In genomic region chr4:106317179-106318055, GRCm38 (mm10) we compare ENCODE assay signal across 8 mouse cellular contexts. TPM values are rescaled to one million over a fixed set of nuclear protein-coding genes. Genes with fewer than 3 reads are reported as not detected.
DNase-seq lines count a peak whose midpoint lies in the region; ATAC-seq and TF ChIP-seq lines count a peak whose summit lies in the region.

No protein-coding gene starts in this region.

- peaks cover 73% of the 10 kb centered on the region for H3K79me2 ChIP-seq in C2C12 (ENCODE audit: control insufficient read depth, insufficient read depth)

- 12% methylated on average over 19 of the region's 19 CpGs for WGBS in kidney, adult 2 months
- WGBS in forebrain, embryonic 15.5 days: 12% methylated on average over 19 of the region's 19 CpGs
- 19% methylated on average over 19 of the region's 19 CpGs for WGBS in limb, embryonic 13.5 days
- 15% methylated on average over 19 of the region's 19 CpGs for WGBS in neural tube, embryonic 14.5 days

- no peaks in the 10 kb centered on the region for H3K9me3 ChIP-seq in forebrain, embryonic 15.5 days
- H3K9me3 ChIP-seq in limb, embryonic 13.5 days: no peaks in the 10 kb centered on the region
- H3K9me3 ChIP-seq in neural tube, embryonic 14.5 days (ENCODE audit: control insufficient read depth, low read length): no peaks in the 10 kb centered on the region

- H3K79me3 ChIP-seq in C2C12 (ENCODE audit: low read depth): peaks cover 62% of the 10 kb centered on the region

- peak; percentile 17; the same call in 1 of the 2 replicates for ATAC-seq in forebrain, embryonic 15.5 days (replicated peaks)
- ATAC-seq in limb, embryonic 13.5 days (ENCODE audit: low FRiP score, low read depth): 0 out of 2 replicates have a peak, but pooled peaks have one; percentile 4
- no peak for ATAC-seq in neural tube, embryonic 14.5 days (ENCODE audit: low read depth)

- H3K27ac ChIP-seq in kidney, adult 2 months (ENCODE audit: insufficient read depth, low read depth, low read length): peak overlapping the region; percentile 99
- peak overlapping the region; percentile 89 for H3K27ac ChIP-seq in forebrain, embryonic 15.5 days (replicated peaks)
- peak overlapping the region; percentile 91; the same call in 1 of the 2 replicates for H3K27ac ChIP-seq in limb, embryonic 13.5 days
- H3K27ac ChIP-seq in neural tube, embryonic 14.5 days (ENCODE audit: low read depth, low read length): peak overlapping the region; percentile 88; the same call in 1 of the 2 replicates

- H3K9ac ChIP-seq in forebrain, embryonic 15.5 days (replicated peaks): peak overlapping the region; percentile 97
- peak overlapping the region; percentile 94 for H3K9ac ChIP-seq in limb, embryonic 13.5 days
- H3K9ac ChIP-seq in neural tube, embryonic 14.5 days (replicated peaks; ENCODE audit: low read depth, low read length): peak overlapping the region; percentile 92

- no peak for TF ChIP-seq CTCF in kidney, adult 2 months (conservative IDR thresholded peaks at IDR 0.05; ENCODE audit: insufficient read depth, insufficient read length, low read depth, low read length)
- no peak for TF ChIP-seq CTCF in C2C12 (IDR thresholded peaks at IDR 0.05; ENCODE audit: control insufficient read depth, insufficient read depth, insufficient read length)

- H3K4me3 ChIP-seq in kidney, adult 2 months (ENCODE audit: insufficient read depth, low read depth, low read length): peak overlapping the region; percentile 97
- peak overlapping the region; percentile 84 for H3K4me3 ChIP-seq in C2C12 (ENCODE audit: insufficient read depth, poor library complexity, severe bottlenecking)
- H3K4me3 ChIP-seq in forebrain, embryonic 15.5 days: peak overlapping the region; percentile 95
- H3K4me3 ChIP-seq in limb, embryonic 13.5 days: peak overlapping the region; percentile 95
- peak overlapping the region; percentile 92 for H3K4me3 ChIP-seq in neural tube, embryonic 14.5 days (ENCODE audit: low read depth, low read length)

- peaks cover 17% of the 10 kb centered on the region; the same call in 1 of the 2 replicates for H3K4me1 ChIP-seq in kidney, adult 2 months (ENCODE audit: control insufficient read depth, insufficient read depth, low read length)
- H3K4me1 ChIP-seq in forebrain, embryonic 15.5 days: peaks cover 41% of the 10 kb centered on the region
- H3K4me1 ChIP-seq in limb, embryonic 13.5 days: peaks cover 46% of the 10 kb centered on the region
- H3K4me1 ChIP-seq in neural tube, embryonic 14.5 days (ENCODE audit: control insufficient read depth, insufficient read depth, low read length): peaks cover 30% of the 10 kb centered on the region

- DNase-seq in kidney, adult 2 months: peak; percentile 54
- DNase-seq in kidney, postnatal 14 days: no peak
- peak; percentile 42 for DNase-seq in c-Kit-negative CD71-positive TER-119-positive erythroid progenitor cells, embryonic 14.5 days (ENCODE audit: low read depth, low spot score)
- no peak for DNase-seq in layer of hippocampus, adult 9-10 months (ENCODE audit: low spot score)

- H3ac ChIP-seq in C2C12 (ENCODE audit: control insufficient read depth, insufficient read length, low read depth): peak overlapping the region; percentile 94

- no peaks in the 10 kb centered on the region for H3K27me3 ChIP-seq in kidney, adult 2 months (replicated peaks; ENCODE audit: control insufficient read depth, insufficient read depth, low read length)
- no peaks in the 10 kb centered on the region for H3K27me3 ChIP-seq in C2C12 (ENCODE audit: control insufficient read depth, insufficient read depth, insufficient read length)
- H3K27me3 ChIP-seq in forebrain, embryonic 15.5 days: no peaks in the 10 kb centered on the region
- no peaks in the 10 kb centered on the region for H3K27me3 ChIP-seq in limb, embryonic 13.5 days
- H3K27me3 ChIP-seq in neural tube, embryonic 14.5 days (ENCODE audit: control insufficient read depth, insufficient read depth, low read length): no peaks in the 10 kb centered on the region

- H3K36me3 ChIP-seq in kidney, adult 2 months (ENCODE audit: control insufficient read depth, insufficient read depth, low read length): no peaks in the 10 kb centered on the region
- H3K36me3 ChIP-seq in C2C12 (ENCODE audit: control insufficient read depth, insufficient read depth): peaks cover 8% of the 10 kb centered on the region
- H3K36me3 ChIP-seq in forebrain, embryonic 15.5 days: no peaks in the 10 kb centered on the region
- H3K36me3 ChIP-seq in limb, embryonic 13.5 days: no peaks in the 10 kb centered on the region
- H3K36me3 ChIP-seq in neural tube, embryonic 14.5 days (ENCODE audit: control insufficient read depth, insufficient read depth, low read length): no peaks in the 10 kb centered on the region

- no peak for TF ChIP-seq POLR2A in kidney, adult 2 months (IDR thresholded peaks at IDR 0.05; ENCODE audit: low read depth, low read length)

- H3K4me2 ChIP-seq in forebrain, embryonic 15.5 days (replicated peaks): peak overlapping the region; percentile 75
- peak overlapping the region; percentile 92 for H3K4me2 ChIP-seq in limb, embryonic 13.5 days (replicated peaks)
- H3K4me2 ChIP-seq in neural tube, embryonic 14.5 days (ENCODE audit: low read depth, low read length): peak overlapping the region; percentile 89

TF ChIP-seq in C2C12, 6 proteins besides CTCF, POLR2A, EP300 and RAD21:
- TF ChIP-seq MYOD1 (IDR thresholded peaks at IDR 0.05; ENCODE audit: control insufficient read depth, insufficient read length, low read depth) (no peak), MYOG (IDR thresholded peaks at IDR 0.05; ENCODE audit: control insufficient read depth, extremely low read depth, insufficient read length) (no peak), FOSL1 (IDR thresholded peaks at IDR 0.05; ENCODE audit: insufficient read depth, low read length, poor library complexity, severe bottlenecking) (no peak), CEBPB (IDR thresholded peaks at IDR 0.05; ENCODE audit: low read depth) (no peak), MAX (IDR thresholded peaks at IDR 0.05) (no peak), USF1 (IDR thresholded peaks at IDR 0.05; ENCODE audit: low read depth) (no peak)

RNA-seq across cellular contexts. Expression of gene Usp24, which starts 1.4 kb away (rescaled TPM):
- 21.4 and 22.3 TPM in 2 replicates for polyA plus RNA-seq in kidney, adult 2 months (2012; rRNA removed)
- polyA plus RNA-seq in C2C12 (2012; fragmentation: generic; extraction: Trizol): 5.7 TPM
- polyA plus RNA-seq in forebrain, embryonic 15.5 days (2015; fragmentation: Nextera tagmentation; extraction: Ambion mirVana): 8.9 and 9.0 TPM in 2 replicates
- polyA plus RNA-seq in limb, embryonic 13.5 days (2015; fragmentation: Nextera tagmentation; extraction: Ambion mirVana): 9.0 and 9.4 TPM in 2 replicates
- polyA plus RNA-seq in neural tube, embryonic 14.5 days (2014; fragmentation: Nextera tagmentation; extraction: Ambion mirVana): 14.4 and 14.6 TPM in 2 replicates

Comparison
In these comparisons a context has a peak if more than half of its experiments do, and no peak if none do; other contexts are left out.
1. DNase-seq: peak in kidney, adult 2 months (single experiment) and c-Kit-negative CD71-positive TER-119-positive erythroid progenitor cells, embryonic 14.5 days (single experiment); none in kidney, postnatal 14 days (single experiment) and layer of hippocampus, adult 9-10 months (single experiment).
2. Peak in every context shown above with its lines, with median percentiles within 50 percentile points of each other: H3K27ac ChIP-seq, H3K4me3 ChIP-seq, H3K4me2 ChIP-seq and H3K9ac ChIP-seq.